In the genomic region with DNA sequence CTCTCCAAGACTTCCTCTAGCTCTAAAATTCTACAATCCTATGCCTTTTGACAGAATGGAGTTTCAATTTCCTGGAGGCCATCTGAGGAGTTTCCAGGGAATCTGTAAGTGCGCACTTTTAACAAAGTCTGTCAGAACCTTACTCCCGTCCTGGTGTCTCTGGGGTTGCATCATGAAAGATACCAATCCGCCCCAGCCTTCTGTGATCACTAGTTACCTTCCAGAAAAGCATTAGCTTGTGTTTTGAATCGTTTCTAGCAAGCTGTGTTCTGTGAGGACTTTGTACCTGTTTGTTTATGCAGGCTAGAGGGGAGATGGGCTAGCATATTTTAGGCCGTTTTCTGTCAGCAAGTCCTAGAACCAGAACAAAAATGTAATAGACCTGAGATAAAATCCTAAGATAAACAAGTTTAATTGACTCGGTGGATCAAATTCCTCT, we compare ENCODE assay signal across 9 mouse cellular contexts. TPM values are rescaled to one million over a fixed set of nuclear protein-coding genes. Genes with fewer than 3 reads are reported as not detected.
DNase-seq lines count a peak whose midpoint lies in the region; ATAC-seq and TF ChIP-seq lines count a peak whose summit lies in the region.
"Had no signal": no experiment of that assay in that cellular context is flagged by ENCODE, and none has a peak within 500 bp of the region (broad histone marks: within the 10 kb centered on the region; RNA-seq: fewer than 3 reads in every experiment).

No protein-coding gene starts in this region.

- peak overlapping the region; percentile 97 for H3K27ac ChIP-seq in kidney, adult 2 months (ENCODE audit: insufficient read depth, low read depth, low read length)
- no peak overlapping the region for H3K27ac ChIP-seq in brown adipose tissue, adult 24 weeks (replicated peaks; ENCODE audit: low read depth, low read length)
- no peak overlapping the region for H3K27ac ChIP-seq in hindbrain, embryonic 14.5 days
- H3K27ac ChIP-seq in midbrain, embryonic 15.5 days, result no peak overlapping the region

- ATAC-seq in hindbrain, embryonic 14.5 days (ENCODE audit: low FRiP score), result no peak
- ATAC-seq in midbrain, embryonic 15.5 days (replicated peaks), result no peak

- H3K4me3 ChIP-seq in kidney, adult 2 months (ENCODE audit: insufficient read depth, low read depth, low read length), result peak overlapping the region; percentile 96
- peak overlapping the region; percentile 78 for H3K4me3 ChIP-seq in brown adipose tissue, adult 24 weeks (ENCODE audit: insufficient read depth, low read depth, low read length)
- H3K4me3 ChIP-seq in hindbrain, embryonic 14.5 days (replicated peaks; ENCODE audit: low read length), result peak overlapping the region; percentile 52
- H3K4me3 ChIP-seq in midbrain, embryonic 15.5 days, result peak overlapping the region; percentile 76; the same call in 1 of the 2 replicates

- TF ChIP-seq POLR2A in kidney, adult 2 months (IDR thresholded peaks at IDR 0.05; ENCODE audit: low read depth, low read length), result no peak

- no peak for TF ChIP-seq CTCF in kidney, adult 2 months (conservative IDR thresholded peaks at IDR 0.05; ENCODE audit: insufficient read depth, insufficient read length, low read depth, low read length)

- peak; percentile 65 for DNase-seq in kidney, adult 2 months
- no peak for DNase-seq in kidney, adult 11 months
- no peak for DNase-seq in hindbrain, embryonic 14.5 days (ENCODE audit: low spot score)
- no peak for DNase-seq in urinary bladder, postnatal 4 days (ENCODE audit: low spot score in 2 of 2)
- DNase-seq in spleen, postnatal 14 days (ENCODE audit: low spot score in 2 of 2), result no peak
- DNase-seq in natural killer cell, adult 2 months (ENCODE audit: low spot score in 2 of 2), result no peak
- DNase-seq: right cerebral cortex, postnatal 14 days had no signal

- WGBS in kidney, adult 2 months, result 25% methylated on average over 6 of the region's 6 CpGs
- 59% methylated on average over 6 of the region's 6 CpGs for WGBS in hindbrain, embryonic 14.5 days
- WGBS in midbrain, embryonic 15.5 days, result 60% methylated on average over 6 of the region's 6 CpGs

- peaks cover 11% of the 10 kb centered on the region for H3K4me1 ChIP-seq in kidney, adult 2 months (ENCODE audit: control insufficient read depth, insufficient read depth, low read length)
- H3K4me1 ChIP-seq in brown adipose tissue, adult 24 weeks (ENCODE audit: control insufficient read depth, insufficient read depth, insufficient read length, low read length), result peaks cover 7% of the 10 kb centered on the region
- H3K4me1 ChIP-seq in hindbrain, embryonic 14.5 days (replicated peaks; ENCODE audit: control insufficient read depth, insufficient read depth, low read length), result peaks cover 8% of the 10 kb centered on the region
- peaks cover 14% of the 10 kb centered on the region for H3K4me1 ChIP-seq in midbrain, embryonic 15.5 days

- peak overlapping the region; percentile 70 for H3K4me2 ChIP-seq in hindbrain, embryonic 14.5 days (replicated peaks)
- peak overlapping the region; percentile 92 for H3K4me2 ChIP-seq in midbrain, embryonic 15.5 days

- no peak overlapping the region for H3K9ac ChIP-seq in hindbrain, embryonic 14.5 days
- H3K9ac ChIP-seq in midbrain, embryonic 15.5 days, result no peak overlapping the region

- H3K27me3 ChIP-seq in kidney, adult 2 months (replicated peaks; ENCODE audit: control insufficient read depth, insufficient read depth, low read length), result no peaks in the 10 kb centered on the region
- no peaks in the 10 kb centered on the region for H3K27me3 ChIP-seq in hindbrain, embryonic 14.5 days (ENCODE audit: control insufficient read depth, insufficient read depth, low read length)
- no peaks in the 10 kb centered on the region for H3K27me3 ChIP-seq in midbrain, embryonic 15.5 days (replicated peaks)

- H3K9me3 ChIP-seq in hindbrain, embryonic 14.5 days (ENCODE audit: control insufficient read depth, low read length), result no peaks in the 10 kb centered on the region
- no peaks in the 10 kb centered on the region for H3K9me3 ChIP-seq in midbrain, embryonic 15.5 days

- H3K36me3 ChIP-seq in kidney, adult 2 months (ENCODE audit: control insufficient read depth, insufficient read depth, low read length), result no peaks in the 10 kb centered on the region; the same call in 1 of the 2 replicates
- no peaks in the 10 kb centered on the region for H3K36me3 ChIP-seq in hindbrain, embryonic 14.5 days (replicated peaks; ENCODE audit: control insufficient read depth, insufficient read depth)
- no peaks in the 10 kb centered on the region for H3K36me3 ChIP-seq in midbrain, embryonic 15.5 days (replicated peaks)

RNA-seq across cellular contexts. Expression of gene Stard5, which starts 0.9 kb away (rescaled TPM):
- polyA plus RNA-seq in kidney, adult 2 months (2012; rRNA removed), result 80.0 and 88.2 TPM in 2 replicates
- 19.6 and 23.4 TPM in 2 replicates for polyA plus RNA-seq in brown adipose tissue, adult 24 weeks (2012; ENCODE audit: insufficient read depth, insufficient read length, missing spikeins)
- polyA plus RNA-seq in hindbrain, embryonic 14.5 days (2014; fragmentation: Nextera tagmentation; extraction: Ambion mirVana), result 5.6 and 6.5 TPM in 2 replicates
- 5.9 TPM in 2 replicates for polyA plus RNA-seq in midbrain, embryonic 15.5 days (2015; fragmentation: Nextera tagmentation; extraction: Ambion mirVana)

RNA-seq across cellular contexts. Expression of gene Tmc3, which starts 48.0 kb away (rescaled TPM):
- polyA plus RNA-seq in kidney, adult 2 months (2012; rRNA removed), result 0.88 and 1.0 TPM in 2 replicates
- polyA plus RNA-seq in brown adipose tissue, adult 24 weeks (2012; ENCODE audit: insufficient read depth, insufficient read length, missing spikeins), result not detected in 2 replicates
- 0.31 and 0.51 TPM in 2 replicates for polyA plus RNA-seq in hindbrain, embryonic 14.5 days (2014; fragmentation: Nextera tagmentation; extraction: Ambion mirVana)
- polyA plus RNA-seq in midbrain, embryonic 15.5 days (2015; fragmentation: Nextera tagmentation; extraction: Ambion mirVana), result 0.08 and 0.37 TPM in 2 replicates
